In the genomic region with DNA sequence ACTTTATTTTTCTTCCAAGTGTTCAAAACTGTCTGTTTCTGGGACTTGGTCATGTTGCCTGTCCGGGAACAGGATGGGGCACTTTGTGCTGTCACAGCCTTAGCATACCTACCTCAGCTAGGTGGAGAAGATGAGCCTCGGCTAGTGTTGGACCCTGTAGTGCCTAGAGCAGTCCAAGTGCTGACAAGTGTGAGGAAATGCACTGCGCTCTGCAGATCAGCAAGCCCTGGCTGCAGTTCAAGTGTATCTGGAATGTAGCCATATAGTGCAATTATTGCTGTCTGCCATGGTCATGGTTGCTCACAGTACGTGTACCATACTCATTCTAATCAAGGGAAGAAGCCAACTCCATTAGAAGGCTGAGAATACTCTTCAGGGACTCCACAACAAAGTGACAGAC, we compare ENCODE assay signal across 8 mouse cellular contexts. TPM values are rescaled to one million over a fixed set of nuclear protein-coding genes. Genes with fewer than 3 reads are reported as not detected.
DNase-seq lines count a peak whose midpoint lies in the region; ATAC-seq and TF ChIP-seq lines count a peak whose summit lies in the region.

No protein-coding gene starts in this region.

- H3K9me3 ChIP-seq in lung, embryonic 14.5 days (ENCODE audit: low read depth, low read length) = no peaks in the 10 kb centered on the region

- H3K4me1 ChIP-seq in lung, embryonic 14.5 days (ENCODE audit: insufficient read depth) = no peaks in the 10 kb centered on the region

- intact Hi-C loops in gastrocnemius, adult 2 months (cut with DNase I) = no loop called here
- intact Hi-C loops in gastrocnemius, postnatal 36 days (cut with DNase I) = no loop called here

- WGBS in lung, embryonic 14.5 days = 47% methylated on average over 4 of the region's 4 CpGs

- H3K27me3 ChIP-seq in lung, embryonic 14.5 days (ENCODE audit: insufficient read depth, low read length) = no peaks in the 10 kb centered on the region

- peaks cover 76% of the 10 kb centered on the region for H3K36me3 ChIP-seq in lung, embryonic 14.5 days (ENCODE audit: insufficient read depth)

- no peak overlapping the region for H3K4me2 ChIP-seq in lung, embryonic 14.5 days

- H3K4me3 ChIP-seq in gastrocnemius, adult 2 months = no peak overlapping the region
- no peak overlapping the region for H3K4me3 ChIP-seq in lung, embryonic 14.5 days (ENCODE audit: low read depth, low read length)

- H3K27ac ChIP-seq in gastrocnemius, adult 2 months = no peak overlapping the region
- H3K27ac ChIP-seq in lung, embryonic 14.5 days (ENCODE audit: low read depth) = peak overlapping the region; percentile 33; the same call in 1 of the 2 replicates

- TF ChIP-seq CTCF in gastrocnemius, adult 2 months (IDR thresholded peaks at IDR 0.05) = no peak
- TF ChIP-seq CTCF in lung, embryonic 14.5 days (IDR thresholded peaks at IDR 0.05; ENCODE audit: low read depth) = no peak

- peak; percentile 34 for DNase-seq in gastrocnemius, adult 2 months
- DNase-seq in gastrocnemius, postnatal 36 days = no peak
- DNase-seq in right cerebral cortex, postnatal 4 days = peak; percentile 32
- DNase-seq in right cerebral cortex, postnatal 14 days = no peak
- DNase-seq in heart, adult 8-10 months (ENCODE audit: low spot score) = peak; percentile 74
- peak; percentile 96 for DNase-seq in lung, embryonic 14.5 days
- DNase-seq in spleen, adult 18-20 months = no peak
- no peak for DNase-seq in spleen, postnatal 4 days (ENCODE audit: low spot score in 2 of 2)

- no peak overlapping the region for H3K9ac ChIP-seq in lung, embryonic 14.5 days

- peak; percentile 84 for ATAC-seq in lung, embryonic 14.5 days (ENCODE audit: insufficient read depth)

RNA-seq across cellular contexts. Expression of a gene that starts 44.5 kb away (rescaled TPM):
- 10 to 100 TPM; 35.2 to 43.2 TPM for total RNA-seq in gastrocnemius, adult 2 months (2021)
- 10 to 100 TPM; 36.6 to 38.9 TPM for total RNA-seq in gastrocnemius, postnatal 36 days (2021)
- total RNA-seq in heart, adult 8-10 months (2022) = 10 to 100 TPM; 77.9 to 85.2 (median 83.3) TPM
- polyA plus RNA-seq in lung, embryonic 14.5 days (2014; fragmentation: Nextera tagmentation; extraction: Ambion mirVana) = 32.0 and 33.5 TPM in 2 replicates

RNA-seq across cellular contexts. Expression of a gene that starts 47.2 kb away (rescaled TPM):
- total RNA-seq in gastrocnemius, adult 2 months (2021) = 10 to 100 TPM; 14.7 to 23.0 TPM
- total RNA-seq in gastrocnemius, postnatal 36 days (2021) = 10 to 100 TPM; 13.2 to 15.0 TPM
- total RNA-seq in heart, adult 8-10 months (2022) = 10 to 100 TPM; 21.7 to 37.3 (median 30.3) TPM
- polyA plus RNA-seq in lung, embryonic 14.5 days (2014; fragmentation: Nextera tagmentation; extraction: Ambion mirVana) = 22.8 and 24.3 TPM in 2 replicates

Comparison
In these comparisons a context has a peak if more than half of its experiments do, and no peak if none do; other contexts are left out.
1. DNase-seq: peak in gastrocnemius, adult 2 months (single experiment), right cerebral cortex, postnatal 4 days (single experiment), heart, adult 8-10 months (single experiment) and lung, embryonic 14.5 days (single experiment); none in gastrocnemius, postnatal 36 days (0 of 2), right cerebral cortex, postnatal 14 days (single experiment), spleen, adult 18-20 months (0 of 2) and spleen, postnatal 4 days (0 of 2).